Mouse (Mus musculus) ES-Bruce4 (cell line): ENCODE data around the gene Tmem189. TPM values are rescaled to one million over a fixed set of nuclear protein-coding genes. Genes with fewer than 3 reads are reported as not detected.
A peak's percentile ranks its signal among the peaks of the same experiment; 100 is the strongest.

Experiments used
- H3K27ac ChIP-seq: 2 replicates; pipeline ENCODE4 v1.5.1; 2012; ENCODE audit warnings: low read length, inconsistent platforms; ENCODE audit not compliant: insufficient read depth
- H3K27me3 ChIP-seq: 2 replicates; pipeline ENCODE4 v1.6.1; 2012; ENCODE audit warnings: mild to moderate bottlenecking, low read length, inconsistent platforms; ENCODE audit not compliant: control insufficient read depth, poor library complexity, insufficient read depth, severe bottlenecking
- H3K36me3 ChIP-seq: 2 replicates; pipeline ENCODE4 v1.6.1; 2012; ENCODE audit warnings: inconsistent platforms, mild to moderate bottlenecking, low read length, moderate library complexity; ENCODE audit not compliant: control insufficient read depth, poor library complexity, insufficient read depth, severe bottlenecking
- H3K4me1 ChIP-seq: one replicate; pipeline ENCODE4 v1.8.1; 2011; ENCODE audit warnings: low read length; ENCODE audit not compliant: control insufficient read depth, insufficient read depth
- H3K4me3 ChIP-seq: 2 replicates; pipeline ENCODE4 v1.5.1; 2011; ENCODE audit warnings: low read depth, mild to moderate bottlenecking, low read length
- H3K9ac ChIP-seq: 2 replicates; pipeline ENCODE4 v1.6.1; 2012; ENCODE audit warnings: low read depth, mild to moderate bottlenecking, inconsistent platforms; ENCODE audit not compliant: poor library complexity, severe bottlenecking
- H3K9me3 ChIP-seq: replicated peaks from 2 replicates; pipeline ENCODE4 v1.6.1; 2012; ENCODE audit warnings: mild to moderate bottlenecking, low read length, inconsistent platforms; ENCODE audit not compliant: control insufficient read depth, poor library complexity, insufficient read depth, severe bottlenecking
- CTCF ChIP-seq: IDR thresholded peaks from one replicate; pipeline ENCODE4 v1.8.1; 2011; ENCODE audit warnings: low read depth, low read length
- EP300 ChIP-seq: IDR thresholded peaks from 2 replicates; pipeline ENCODE4 v1.6.1; 2011; ENCODE audit warnings: low read depth, low read length; ENCODE audit not compliant: insufficient read depth
- POLR2A ChIP-seq: IDR thresholded peaks from one replicate; pipeline ENCODE4 v1.8.1; 2011; ENCODE audit warnings: low read length; ENCODE audit not compliant: insufficient read depth
- polyA plus RNA-seq: library from polyadenylated mRNA; stranded (reverse); fragments of >200 nt; gene quantifications from 2 replicates; pipeline ENCODE4 v1.2.4, GENCODE M21; 2011; ENCODE audit warnings: low read depth; ENCODE audit not compliant: missing spikeins, insufficient read depth, insufficient read length

Tmem189 gene
- polyA plus RNA-seq, 1 experiment = 45.6 TPM

DNA sequence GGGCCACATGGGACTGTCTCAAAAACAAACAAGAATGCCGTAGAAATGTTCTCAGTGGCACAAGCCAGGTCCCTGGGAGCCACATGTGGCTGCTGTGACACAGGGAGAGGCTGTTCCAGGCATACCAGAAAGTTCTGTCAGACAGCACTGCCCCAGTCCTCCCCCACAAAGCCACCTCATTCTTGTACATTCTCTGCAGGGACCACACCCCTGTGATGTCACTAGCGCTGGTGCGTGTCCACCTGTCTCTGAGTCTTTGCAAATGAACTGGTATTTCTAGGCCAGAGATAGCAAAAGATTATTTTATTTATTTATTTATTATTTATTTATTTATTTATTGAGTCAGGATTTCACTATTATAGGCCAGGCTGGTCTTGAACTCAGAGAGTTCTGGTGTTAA lies 5.9 kb downstream of the Tmem189 start:
- no peaks in the 10 kb centered on the region for H3K36me3 ChIP-seq
- H3K4me1 ChIP-seq = no peaks in the 10 kb centered on the region
- H3K9me3 ChIP-seq = no peaks in the 10 kb centered on the region
- H3K9ac ChIP-seq = no peak overlapping the region
- H3K27ac ChIP-seq = no peak overlapping the region
- no peaks in the 10 kb centered on the region for H3K27me3 ChIP-seq
- H3K4me3 ChIP-seq = no peak overlapping the region
- no peak for TF ChIP-seq POLR2A
- TF ChIP-seq EP300 = no peak
- no peak for TF ChIP-seq CTCF

DNA sequence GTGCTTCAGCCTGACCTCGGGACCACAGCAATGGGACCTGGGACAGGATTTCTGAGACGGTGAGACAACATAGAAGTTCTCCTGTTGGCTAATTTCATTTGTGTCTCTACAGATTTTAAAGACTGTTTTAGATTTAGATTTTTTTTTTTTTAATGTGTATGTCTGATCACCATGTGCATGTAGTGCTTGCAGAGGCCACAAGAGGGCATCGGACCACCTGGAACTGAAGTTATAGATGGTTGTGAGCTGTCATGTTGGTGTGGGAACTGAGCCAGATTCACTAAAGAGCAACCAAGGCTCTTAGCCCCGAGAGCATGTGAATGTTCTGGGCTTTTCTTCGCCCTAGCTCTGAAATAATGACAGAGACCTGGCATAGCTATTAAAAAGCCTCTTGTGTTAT lies 9.0 kb downstream of the Tmem189 start:
- Histone ChIP-seq H3K4me3 (no peak overlapping the region), H3K36me3 (no peaks in the 10 kb centered on the region)

DNA sequence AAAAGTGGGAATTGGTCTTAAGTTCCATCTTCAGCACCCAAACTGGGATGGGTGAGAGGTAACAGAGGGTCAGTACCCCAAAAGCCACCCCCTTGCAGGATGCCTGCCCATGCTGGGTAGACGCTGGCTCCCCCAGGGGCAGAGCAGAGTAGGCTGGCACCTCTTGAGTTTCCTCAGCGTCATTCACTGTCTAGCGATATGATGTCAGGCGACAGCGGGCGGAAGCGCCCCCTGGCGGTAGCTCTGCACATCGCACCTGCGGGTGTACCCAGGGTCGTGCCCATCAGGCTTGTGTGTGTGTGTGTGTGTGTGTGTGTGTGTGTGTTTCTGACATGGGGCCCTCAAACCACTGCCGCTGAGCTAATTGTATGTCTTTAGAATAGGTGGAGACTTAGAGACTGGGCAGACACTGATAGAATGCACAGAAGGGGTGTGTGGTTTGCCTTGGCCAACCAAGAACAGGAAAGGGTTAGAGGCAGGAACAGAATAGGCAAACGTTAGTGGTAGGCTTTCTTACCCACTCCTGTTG lies 9.7 kb downstream of the Tmem189 start:
- no peak for TF ChIP-seq POLR2A
- TF ChIP-seq CTCF = peak; percentile 95
- H3K27ac ChIP-seq = no peak overlapping the region
- H3K27me3 ChIP-seq = no peaks in the 10 kb centered on the region
- no peak overlapping the region for H3K4me3 ChIP-seq
- H3K4me1 ChIP-seq = no peaks in the 10 kb centered on the region
- H3K9me3 ChIP-seq = no peaks in the 10 kb centered on the region
- H3K9ac ChIP-seq = no peak overlapping the region
- H3K36me3 ChIP-seq = no peaks in the 10 kb centered on the region

More for the DNA sequence above, 9.0 kb downstream of the Tmem189 start:
- TF ChIP-seq EP300 (no peak), CTCF (peak; percentile 47)
- Histone ChIP-seq H3K9me3 (no peaks in the 10 kb centered on the region), H3K27ac (no peak overlapping the region), H3K9ac (no peak overlapping the region), H3K4me1 (no peaks in the 10 kb centered on the region), H3K27me3 (no peaks in the 10 kb centered on the region)

DNA sequence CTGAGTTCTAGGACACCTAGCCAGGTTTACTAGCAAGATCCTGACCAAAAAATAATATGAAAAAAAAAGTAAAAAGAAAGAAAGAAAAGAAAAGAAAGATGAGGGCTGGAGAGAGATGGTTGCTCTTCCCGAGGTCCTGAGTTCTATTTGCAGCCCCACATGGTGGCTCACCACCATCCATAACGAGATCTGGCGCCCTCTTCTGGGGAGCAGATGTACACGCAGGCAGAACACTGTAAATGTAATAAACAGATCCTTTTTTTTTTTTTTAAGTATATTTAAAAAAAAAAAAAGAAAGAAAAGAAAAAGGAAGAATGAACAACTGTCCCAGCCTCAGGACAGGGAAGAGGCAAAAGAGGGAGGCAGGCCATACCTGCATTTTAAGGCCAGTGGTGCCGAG lies 11.0 kb downstream of the Tmem189 start:
- H3K4me3 ChIP-seq = no peak overlapping the region
- H3K36me3 ChIP-seq = no peaks in the 10 kb centered on the region
- H3K4me1 ChIP-seq = no peaks in the 10 kb centered on the region
- TF ChIP-seq EP300 = no peak
- no peak for TF ChIP-seq POLR2A
- TF ChIP-seq CTCF = peak; percentile 75
- no peak overlapping the region for H3K27ac ChIP-seq
- H3K9ac ChIP-seq = no peak overlapping the region
- no peaks in the 10 kb centered on the region for H3K27me3 ChIP-seq
- no peaks in the 10 kb centered on the region for H3K9me3 ChIP-seq

DNA sequence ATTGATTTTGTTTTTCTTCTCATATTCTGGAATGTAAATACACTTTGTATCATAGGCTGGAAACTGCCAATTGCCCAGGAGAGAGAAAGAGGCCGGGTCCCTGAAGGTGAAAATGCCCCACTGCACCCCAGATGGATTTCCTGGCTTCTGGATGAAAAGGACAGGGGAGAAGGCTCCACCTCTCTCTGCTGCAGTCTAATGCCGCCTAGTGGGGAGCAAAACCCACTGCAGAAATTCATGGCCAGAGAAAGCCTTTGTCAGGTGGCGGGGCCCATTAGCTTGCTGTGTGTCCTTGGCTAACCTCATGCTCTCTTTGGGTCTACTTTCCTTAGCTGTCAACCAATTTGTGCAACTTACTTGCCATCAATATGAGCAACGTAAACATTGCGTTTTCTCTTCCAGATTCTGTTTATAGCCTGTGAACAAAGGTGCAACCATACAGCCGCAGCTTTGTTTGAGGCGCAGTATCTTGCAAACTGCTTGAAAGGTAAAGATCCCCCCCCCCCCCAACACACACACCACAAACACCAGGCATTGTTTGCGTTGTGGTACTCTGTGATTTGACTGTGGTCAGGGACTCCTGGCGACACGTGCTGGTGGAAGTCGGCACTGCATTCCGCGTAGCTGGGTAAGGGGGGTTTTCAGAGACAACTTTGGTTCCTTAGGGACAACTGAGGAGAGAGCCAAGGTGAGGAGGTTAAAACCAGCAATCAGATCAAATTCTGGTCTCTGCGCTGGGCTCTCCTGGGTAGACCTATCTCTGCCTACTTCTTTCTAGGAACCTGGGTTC lies 14.3 kb downstream of the Tmem189 start:
- Histone ChIP-seq H3K4me1 (peaks cover 3% of the 10 kb centered on the region), H3K4me3 (no peak overlapping the region), H3K36me3 (no peaks in the 10 kb centered on the region), H3K9ac (no peak overlapping the region), H3K27ac (no peak overlapping the region), H3K27me3 (no peaks in the 10 kb centered on the region), H3K9me3 (no peaks in the 10 kb centered on the region)
- TF ChIP-seq CTCF (peak; percentile 85), EP300 (no peak)

DNA sequence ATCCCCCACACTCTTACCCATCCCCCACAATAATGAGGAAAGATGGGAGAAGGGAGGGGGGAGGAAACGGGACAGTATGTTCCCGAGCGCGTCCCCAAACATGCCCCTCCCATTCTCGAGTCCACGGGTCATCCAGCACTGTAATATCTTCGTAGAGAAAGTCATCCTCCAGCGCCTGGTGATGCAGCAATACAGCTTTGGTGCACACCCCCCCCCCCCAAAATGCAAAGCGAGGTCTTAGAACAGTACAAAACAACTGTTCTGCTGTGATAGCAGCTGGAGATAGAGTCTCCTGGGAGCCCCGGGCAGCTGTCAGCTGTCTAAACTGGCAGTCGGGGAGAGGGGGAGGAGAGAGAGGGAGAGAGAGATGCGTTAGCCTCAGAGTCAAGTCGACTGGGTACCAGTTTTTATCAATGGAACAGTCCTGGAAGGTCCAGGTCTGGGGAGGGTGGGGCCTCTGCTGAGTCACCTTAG lies 17.4 kb downstream of the Tmem189 start:
- H3K9me3 ChIP-seq = no peaks in the 10 kb centered on the region
- H3K27me3 ChIP-seq = no peaks in the 10 kb centered on the region
- TF ChIP-seq CTCF (no peak), POLR2A (no peak), EP300 (no peak)
- no peak overlapping the region for H3K27ac ChIP-seq
- H3K4me3 ChIP-seq = no peak overlapping the region
- no peak overlapping the region for H3K9ac ChIP-seq
- H3K4me1 ChIP-seq = peaks cover 3% of the 10 kb centered on the region
- no peaks in the 10 kb centered on the region for H3K36me3 ChIP-seq
